Mouse (Mus musculus) forebrain, embryonic 14.5 days (tissue): ENCODE measurements around the gene Pbx3. TPM values are rescaled to one million over a fixed set of nuclear protein-coding genes. Genes with fewer than 3 reads are reported as not detected.
A peak's percentile ranks its signal among the peaks of the same experiment; 100 is the strongest.

ENCODE experiments used
- ATAC-seq: fragments of 200-750 bp; cut with Nextera tagmentation; 2 replicates; pipeline ENCODE4 v1.8.0; 2017; ENCODE audit warnings: mild to moderate bottlenecking, moderate library complexity
- DNase-seq: peaks from one replicate; pipeline ENCODE4 v3.0.0-alpha.2; 2015; ENCODE audit warnings: low spot score
- H3K27ac ChIP-seq: fragments of 300-500 bp; sonication (generic); 2 replicates; pipeline ENCODE4 v1.5.1; 2014; ENCODE audit warnings: low read depth, mild to moderate bottlenecking, control low read depth, low read length, moderate library complexity
- H3K27me3 ChIP-seq: fragments of 300-500 bp; sonication (generic); replicated peaks from 2 replicates; pipeline ENCODE4 v1.6.1; 2014; ENCODE audit warnings: low read length, control low read depth, mixed read lengths; ENCODE audit not compliant: control insufficient read depth, insufficient read depth
- H3K36me3 ChIP-seq: fragments of 300-500 bp; sonication (generic); 2 replicates; pipeline ENCODE4 v1.6.1; 2014; ENCODE audit warnings: low read length, control low read depth; ENCODE audit not compliant: control insufficient read depth, insufficient read depth
- H3K4me1 ChIP-seq: fragments of 300-500 bp; sonication (generic); 2 replicates; pipeline ENCODE4 v1.6.1; 2014; ENCODE audit warnings: antibody characterized with exemption, low read length, control low read depth; ENCODE audit not compliant: control insufficient read depth, insufficient read depth
- H3K4me2 ChIP-seq: fragments of 300-500 bp; sonication (generic); 2 replicates; pipeline ENCODE4 v1.6.1; 2014; ENCODE audit warnings: mild to moderate bottlenecking, control low read depth, low read length
- H3K4me3 ChIP-seq: fragments of 300-500 bp; sonication (generic); 2 replicates; pipeline ENCODE4 v1.5.1; 2014; ENCODE audit warnings: low read depth, low read length, control low read depth
- H3K9ac ChIP-seq: fragments of 300-500 bp; sonication (generic); 2 replicates; pipeline ENCODE4 v1.6.1; 2014; ENCODE audit warnings: mild to moderate bottlenecking, low read length, control low read depth, moderate library complexity
- H3K9me3 ChIP-seq: fragments of 300-500 bp; sonication (generic); replicated peaks from 2 replicates; pipeline ENCODE4 v1.6.1; 2016; ENCODE audit warnings: low read length, control low read depth, mixed read lengths; ENCODE audit not compliant: control insufficient read depth
- WGBS: fragments of 180-500 bp; shearing (Covaris S2); extraction: QIAGEN DNeasy Blood & Tissue Kit; methylation state at CpG from one replicate; pipeline ENCODE4 v1.1.7; 2014; 5-methylcytosine and 5-hydroxymethylcytosine counted together
- polyA plus RNA-seq: library from polyadenylated mRNA; unstranded; fragments of >200 nt; fragmentation: Nextera tagmentation; extraction: Ambion mirVana; gene quantifications from 2 replicates; pipeline ENCODE4 v1.2.1, GENCODE M21; 2014

Pbx3 gene
- polyA plus RNA-seq, 1 experiment from 2014 or later = 60.3 TPM

GRCm38 (mm10) chr2:34249961-34250658 lies 122.8 kb downstream of the Pbx3 start:
- peak; percentile 66 for ATAC-seq
- peak; percentile 56 for DNase-seq

GRCm38 (mm10) chr2:34249141-34249960 lies 123.6 kb downstream of the Pbx3 start:
- H3K4me3 ChIP-seq = peak overlapping the region; percentile 34
- H3K27me3 ChIP-seq = no peaks in the 10 kb centered on the region
- H3K27ac ChIP-seq = peak overlapping the region; percentile 84
- WGBS = under 1% methylated on average over 15 of the region's 15 CpGs
- ATAC-seq = peak; percentile 96
- peaks cover 16% of the 10 kb centered on the region for H3K4me1 ChIP-seq
- peak overlapping the region; percentile 72 for H3K4me2 ChIP-seq
- H3K36me3 ChIP-seq = no peaks in the 10 kb centered on the region
- no peaks in the 10 kb centered on the region for H3K9me3 ChIP-seq
- H3K9ac ChIP-seq = peak overlapping the region; percentile 63
- peak; percentile 92 for DNase-seq

More at GRCm38 (mm10) chr2:34249961-34250658, 122.8 kb downstream of the Pbx3 start:
- peak overlapping the region; percentile 84 for H3K27ac ChIP-seq
- H3K9me3 ChIP-seq = no peaks in the 10 kb centered on the region
- peak overlapping the region; percentile 34 for H3K4me3 ChIP-seq
- H3K4me1 ChIP-seq = peaks cover 16% of the 10 kb centered on the region
- no peaks in the 10 kb centered on the region for H3K27me3 ChIP-seq
- no peaks in the 10 kb centered on the region for H3K36me3 ChIP-seq
- H3K9ac ChIP-seq = peak overlapping the region; percentile 63
- 2% methylated on average over 18 of the region's 18 CpGs for WGBS
- H3K4me2 ChIP-seq = peak overlapping the region; percentile 72

- no peaks in the 10 kb centered on the region for H3K9me3 ChIP-seq
- H3K4me3 ChIP-seq = no peak overlapping the region
- H3K4me2 ChIP-seq = no peak overlapping the region
- peaks cover 6% of the 10 kb centered on the region for H3K4me1 ChIP-seq
- ATAC-seq (no peak), DNase-seq (no peak)
- no peaks in the 10 kb centered on the region for H3K36me3 ChIP-seq
- no peak overlapping the region for H3K9ac ChIP-seq
- no peak overlapping the region for H3K27ac ChIP-seq
- H3K27me3 ChIP-seq = no peaks in the 10 kb centered on the region
These were observed 132.1 kb downstream of the Pbx3 start for GRCm38 (mm10) chr2:34240885-34241284.

GRCm38 (mm10) chr2:34239315-34239858 lies 133.6 kb downstream of the Pbx3 start:
- Histone ChIP-seq H3K4me3 (no peak overlapping the region), H3K9ac (no peak overlapping the region), H3K27ac (no peak overlapping the region), H3K4me2 (no peak overlapping the region), H3K4me1 (peaks cover 9% of the 10 kb centered on the region), H3K9me3 (no peaks in the 10 kb centered on the region), H3K27me3 (no peaks in the 10 kb centered on the region), H3K36me3 (no peaks in the 10 kb centered on the region)
- ATAC-seq (no peak), DNase-seq (no peak)
- WGBS = 7% methylated on average over 4 of the region's 4 CpGs

GRCm38 (mm10) chr2:34235467-34236075 lies 137.4 kb downstream of the Pbx3 start:
- no peaks in the 10 kb centered on the region for H3K9me3 ChIP-seq
- 49% methylated on average over 8 of the region's 8 CpGs for WGBS
- H3K9ac ChIP-seq = no peak overlapping the region
- no peak overlapping the region for H3K27ac ChIP-seq
- H3K4me1 ChIP-seq = peaks cover 22% of the 10 kb centered on the region
- H3K27me3 ChIP-seq = no peaks in the 10 kb centered on the region
- H3K36me3 ChIP-seq = no peaks in the 10 kb centered on the region
- ATAC-seq (no peak), DNase-seq (no peak)
- H3K4me2 ChIP-seq = no peak overlapping the region
- no peak overlapping the region for H3K4me3 ChIP-seq

GRCm38 (mm10) chr2:34234274-34234673 lies 138.7 kb downstream of the Pbx3 start:
- Histone ChIP-seq H3K9me3 (no peaks in the 10 kb centered on the region), H3K9ac (no peak overlapping the region), H3K4me1 (peaks cover 31% of the 10 kb centered on the region), H3K4me3 (no peak overlapping the region), H3K4me2 (no peak overlapping the region), H3K36me3 (no peaks in the 10 kb centered on the region), H3K27ac (no peak overlapping the region), H3K27me3 (0 out of 2 replicates have a peak, but pooled peaks cover 2% of the 10 kb centered on the region)
- ATAC-seq = no peak
- 50% methylated on average over 1 of the region's 1 CpGs for WGBS
- peak; percentile 39 for DNase-seq

GRCm38 (mm10) chr2:34233271-34233670 lies 139.7 kb downstream of the Pbx3 start:
- Histone ChIP-seq H3K36me3 (no peaks in the 10 kb centered on the region), H3K9me3 (no peaks in the 10 kb centered on the region), H3K4me3 (no peak overlapping the region), H3K27me3 (0 out of 2 replicates have a peak, but pooled peaks cover 3% of the 10 kb centered on the region), H3K4me2 (no peak overlapping the region), H3K27ac (no peak overlapping the region), H3K4me1 (peaks cover 34% of the 10 kb centered on the region), H3K9ac (no peak overlapping the region)
- DNase-seq = peak; percentile 68
- no peak for ATAC-seq
- 30% methylated on average over 5 of the region's 5 CpGs for WGBS

- Histone ChIP-seq H3K36me3 (no peaks in the 10 kb centered on the region), H3K4me3 (no peak overlapping the region), H3K27ac (no peak overlapping the region), H3K27me3 (0 out of 2 replicates have a peak, but pooled peaks cover 8% of the 10 kb centered on the region), H3K9ac (no peak overlapping the region), H3K4me1 (peaks cover 36% of the 10 kb centered on the region), H3K9me3 (no peaks in the 10 kb centered on the region), H3K4me2 (no peak overlapping the region)
- DNase-seq = peak; percentile 39
- 29% methylated on average over 4 of the region's 4 CpGs for WGBS
- no peak for ATAC-seq
These were observed 145.3 kb downstream of the Pbx3 start for GRCm38 (mm10) chr2:34227688-34228087.
